Mouse (Mus musculus): ENCODE data around the gene Cisd2.

The Cisd2 gene

DNA sequence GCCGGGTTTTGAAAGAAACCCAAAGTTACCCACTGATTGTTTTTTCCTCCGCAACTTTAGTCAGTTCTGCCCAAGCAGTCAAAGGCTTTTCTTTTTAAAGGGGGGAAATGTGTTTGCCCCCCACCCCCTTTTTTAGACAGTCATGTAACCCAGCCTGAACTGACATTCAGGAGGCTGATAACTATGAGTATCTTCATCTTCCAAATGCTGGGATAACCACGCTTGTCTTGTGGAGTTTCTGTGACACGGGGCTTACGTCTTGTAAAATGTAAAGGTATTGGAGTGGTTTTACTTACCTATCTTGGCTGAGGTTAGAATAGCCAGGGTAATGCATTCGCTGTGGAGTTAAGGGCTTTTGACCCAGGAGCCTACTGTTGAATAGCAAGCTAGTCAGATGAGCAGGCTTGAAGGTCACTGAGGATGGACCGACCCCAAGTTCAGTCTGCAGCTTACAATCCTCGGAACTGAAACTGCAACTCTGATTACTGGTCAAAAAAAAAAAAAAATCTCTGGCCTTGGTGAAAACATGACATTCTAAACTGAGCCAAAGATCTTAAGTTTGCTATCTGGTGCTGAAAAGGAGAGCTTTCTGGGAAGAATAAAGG, at the start of gene Cisd2:
Gene Cisd2, minus strand, starts transcription at position 318 of the 605 bp plus-strand sequence.
- in situ Hi-C loops (cut with MboI, MseI), result no loop called here

GRCm38 (mm10) chr3:135470823-135471222, 47.1 kb upstream of the Cisd2 start:
- in situ Hi-C loops (cut with MboI, MseI), result no loop called here

- in situ Hi-C loops (cut with MboI, MseI), result no loop called here
Observed at GRCm38 (mm10) chr3:135469974-135470373, 46.2 kb upstream of the Cisd2 start.

- in situ Hi-C loops (cut with MboI, MseI), result no loop called here
Observed at GRCm38 (mm10) chr3:135469146-135469545, 45.4 kb upstream of the Cisd2 start.

DNA sequence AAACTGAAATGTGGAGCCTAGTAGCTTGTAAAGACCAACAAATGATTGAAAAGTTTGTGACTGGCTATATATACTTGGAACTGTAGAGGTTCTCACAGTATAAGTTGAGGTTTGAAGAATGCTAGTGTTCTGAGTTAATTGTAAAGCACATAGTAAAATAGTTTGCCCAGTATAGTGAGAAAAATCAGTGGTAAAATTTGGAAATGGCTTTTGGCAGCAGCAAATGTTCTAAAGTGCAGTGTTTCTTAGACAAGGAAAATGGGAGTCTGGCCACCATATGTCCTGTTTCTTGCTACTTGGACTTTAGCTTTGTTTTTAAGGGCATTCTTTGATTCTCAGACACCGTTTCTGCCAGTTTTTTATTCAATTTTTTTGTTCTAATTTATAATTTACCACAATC, 44.7 kb upstream of the Cisd2 start:
- in situ Hi-C loops (cut with MboI, MseI), result no loop called here

GRCm38 (mm10) chr3:135458981-135459380, 35.3 kb upstream of the Cisd2 start:
- in situ Hi-C loops (cut with MboI, MseI), result no loop called here

- in situ Hi-C loops (cut with MboI, MseI), result no loop called here
Observed at GRCm38 (mm10) chr3:135444930-135445329, 21.2 kb upstream of the Cisd2 start.

DNA sequence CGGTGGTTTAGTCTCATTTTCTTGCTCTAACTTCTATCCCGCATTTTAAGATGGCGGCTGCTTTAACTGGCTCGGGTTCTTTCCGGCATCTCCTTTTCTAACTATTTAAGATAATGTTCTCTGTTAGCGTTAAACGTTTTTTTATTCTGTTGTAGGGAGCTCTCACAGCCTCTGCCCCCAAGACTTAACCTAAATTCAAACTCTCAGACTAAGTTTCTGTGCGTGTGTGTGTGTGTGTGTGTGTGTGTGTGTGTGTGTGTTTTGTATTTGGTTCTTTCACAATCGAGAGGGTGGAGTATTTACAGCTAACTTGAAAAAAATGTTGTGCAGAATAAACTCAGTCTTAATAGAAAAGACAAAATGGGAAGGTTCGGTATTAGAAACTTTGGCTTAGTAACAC, 16.9 kb upstream of the Cisd2 start:
- in situ Hi-C loops (cut with MboI, MseI), result no loop called here

DNA sequence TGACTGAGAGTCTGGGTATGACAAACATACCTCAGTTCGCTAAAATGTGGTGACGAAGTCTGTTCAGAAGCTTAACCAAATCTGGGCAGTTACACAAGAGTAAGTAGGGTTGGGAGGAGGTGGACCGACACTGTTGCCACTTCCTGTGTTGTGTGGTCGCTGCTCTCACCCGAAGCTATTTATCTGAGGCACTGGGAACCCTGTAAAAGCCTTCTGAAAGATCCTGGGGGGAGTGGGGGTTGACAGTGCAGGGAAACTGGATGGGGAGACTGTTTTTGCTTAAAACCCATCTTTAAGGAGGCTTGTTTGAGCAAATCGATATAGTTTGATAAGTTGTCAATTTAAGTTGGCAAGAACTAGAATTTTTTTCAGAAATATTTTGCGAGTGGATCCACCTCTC, 16.5 kb upstream of the Cisd2 start:
- in situ Hi-C loops (cut with MboI, MseI), result no loop called here

GRCm38 (mm10) chr3:135439651-135440050, 15.9 kb upstream of the Cisd2 start:
- in situ Hi-C loops (cut with MboI, MseI), result no loop called here

DNA sequence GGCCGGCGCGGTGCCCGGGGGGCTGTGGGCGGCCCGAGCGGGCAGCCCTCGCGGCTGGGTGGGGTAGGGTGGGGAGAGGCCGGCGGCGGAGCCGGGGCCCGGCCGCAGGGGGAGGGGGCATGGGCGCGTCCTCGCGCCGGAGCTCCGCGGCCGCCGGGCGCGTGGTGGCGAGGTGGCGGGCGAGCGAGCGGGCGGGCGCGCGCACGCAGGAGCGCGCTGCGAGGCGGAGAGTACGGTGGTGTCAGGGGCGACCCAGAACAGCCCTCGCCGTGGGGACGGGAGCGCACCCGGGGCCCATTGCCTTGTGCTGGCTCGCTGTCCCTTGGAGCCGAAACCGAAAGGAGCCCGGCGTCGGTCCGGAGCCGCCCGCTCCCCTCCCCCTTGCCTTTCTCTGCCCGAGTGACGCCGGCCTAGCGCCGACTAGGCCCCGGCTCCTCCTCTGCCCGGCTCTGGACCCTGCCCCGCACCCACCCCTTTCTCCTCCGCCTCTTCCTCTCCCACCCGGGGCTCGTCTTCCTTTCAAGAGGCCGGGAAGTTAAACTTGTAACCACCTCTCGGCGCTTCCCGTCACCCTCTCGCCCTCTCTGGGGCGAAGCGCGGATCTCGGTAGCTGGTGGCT, 15.3 kb upstream of the Cisd2 start:
- in situ Hi-C loops (cut with MboI, MseI), result no loop called here

DNA sequence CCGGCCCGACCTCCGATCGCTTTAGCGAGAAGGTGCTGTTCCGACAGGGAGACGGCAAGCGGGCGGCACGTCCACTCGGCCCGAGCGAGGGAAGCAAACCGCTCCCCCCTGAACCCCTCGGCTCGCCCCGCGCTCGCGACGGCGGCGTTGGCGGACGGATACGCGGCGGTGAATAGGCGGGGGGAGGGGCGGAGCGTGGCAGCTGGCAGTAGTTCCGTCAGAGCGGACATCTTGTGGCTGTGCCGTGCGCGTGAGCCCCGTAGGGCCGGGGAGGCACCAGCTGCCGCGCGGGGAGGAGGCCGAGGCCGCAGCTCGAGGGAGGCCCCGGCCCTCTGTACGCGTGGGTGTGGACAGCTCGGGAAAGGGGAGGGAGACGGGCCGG, 14.8 kb upstream of the Cisd2 start:
- in situ Hi-C loops (cut with MboI, MseI), result no loop called here

- in situ Hi-C loops (cut with MboI, MseI), result no loop called here
Observed at GRCm38 (mm10) chr3:135437758-135438495, 14.2 kb upstream of the Cisd2 start, which contains the start of gene Ube2d3. Ube2d3 (plus strand) TSS chr3:135438149.

DNA sequence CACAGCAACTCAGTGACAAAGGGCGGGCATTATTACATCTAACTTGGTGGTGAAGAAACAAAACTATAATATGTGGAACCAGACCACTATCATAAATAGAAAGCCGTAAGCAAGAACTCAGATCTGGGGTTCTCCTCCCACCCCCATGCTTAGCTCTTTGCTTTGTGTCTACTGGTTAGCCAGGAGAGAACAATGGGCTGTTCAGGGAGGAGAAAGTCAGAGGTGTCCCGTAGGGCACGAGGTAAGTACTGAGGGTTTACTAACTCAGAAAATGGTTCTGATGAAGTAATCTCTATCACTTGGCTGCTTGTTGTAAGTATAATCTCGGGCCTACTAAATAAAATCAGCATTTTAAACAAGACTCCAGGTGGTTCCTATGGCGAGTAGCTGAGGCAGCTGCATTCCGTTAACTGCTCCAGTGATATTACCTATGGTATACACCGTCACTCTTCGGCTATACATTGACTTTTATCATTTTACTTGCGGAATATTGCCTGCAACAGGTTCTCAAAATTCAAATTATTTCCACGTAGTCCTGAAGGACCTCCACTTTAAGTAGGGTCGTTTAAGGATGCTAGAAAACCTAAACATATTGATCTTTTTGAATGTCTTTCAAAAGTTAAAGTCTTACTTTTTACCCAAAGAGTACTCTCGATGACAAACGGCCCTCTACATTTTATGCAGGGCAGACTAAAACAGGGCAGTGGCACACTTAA, 13.3 kb upstream of the Cisd2 start:
- in situ Hi-C loops (cut with MboI, MseI), result no loop called here

DNA sequence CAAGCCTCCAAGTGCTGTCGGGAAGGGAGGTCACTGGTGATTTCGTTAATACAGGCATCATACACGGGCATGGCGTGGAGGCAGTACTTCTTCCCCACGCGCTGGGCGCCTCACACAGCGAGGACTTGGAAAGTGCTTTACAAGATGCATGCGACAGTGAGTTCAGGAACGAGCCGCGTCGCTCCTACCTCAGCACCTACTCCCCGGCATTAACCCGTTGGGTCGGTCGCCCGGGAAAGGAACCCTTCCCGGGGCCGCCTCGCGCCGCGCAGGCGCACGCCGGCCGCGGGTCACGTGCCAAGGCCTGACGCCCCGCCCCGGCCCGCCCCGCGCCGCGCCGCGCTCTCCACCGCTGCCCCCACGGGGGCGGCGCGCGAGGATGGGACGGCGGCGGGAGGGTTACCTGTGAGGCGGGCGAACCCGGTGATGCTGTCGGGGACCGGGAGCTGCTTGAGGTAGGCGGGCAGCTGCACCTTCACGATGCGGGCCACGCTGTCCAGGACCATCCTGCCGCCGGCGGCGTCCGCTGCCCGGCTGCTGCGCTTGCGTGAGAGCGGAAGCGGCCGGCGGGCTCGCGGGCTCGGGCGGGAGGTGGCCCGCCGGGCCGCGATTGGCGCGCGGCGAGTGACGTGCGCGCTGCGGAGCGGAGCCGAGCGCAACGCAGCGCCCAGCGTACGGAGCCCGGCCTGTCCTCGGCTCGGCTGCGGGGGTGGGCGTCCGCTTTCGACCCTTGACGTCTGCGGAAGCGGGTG, 693 bp downstream of the Cisd2 start:
- in situ Hi-C loops (cut with MboI, MseI), result no loop called here

GRCm38 (mm10) chr3:135422232-135422855, 1.4 kb downstream of the Cisd2 start:
- in situ Hi-C loops (cut with MboI, MseI), result no loop called here

DNA sequence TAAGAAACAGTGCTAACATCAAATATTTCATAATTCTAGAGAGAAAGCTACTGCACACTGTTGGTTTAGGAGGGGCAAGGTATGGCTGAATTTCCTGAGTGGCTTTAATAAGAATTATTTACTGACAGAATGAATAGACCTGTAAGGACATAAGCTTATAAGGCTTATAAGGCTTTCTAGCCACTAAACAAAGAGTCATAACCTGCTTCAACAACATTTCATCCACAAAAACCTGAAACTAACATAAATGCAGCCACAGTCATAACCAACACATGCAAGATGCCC, 2.5 kb downstream of the Cisd2 start:
- in situ Hi-C loops (cut with MboI, MseI), result no loop called here

DNA sequence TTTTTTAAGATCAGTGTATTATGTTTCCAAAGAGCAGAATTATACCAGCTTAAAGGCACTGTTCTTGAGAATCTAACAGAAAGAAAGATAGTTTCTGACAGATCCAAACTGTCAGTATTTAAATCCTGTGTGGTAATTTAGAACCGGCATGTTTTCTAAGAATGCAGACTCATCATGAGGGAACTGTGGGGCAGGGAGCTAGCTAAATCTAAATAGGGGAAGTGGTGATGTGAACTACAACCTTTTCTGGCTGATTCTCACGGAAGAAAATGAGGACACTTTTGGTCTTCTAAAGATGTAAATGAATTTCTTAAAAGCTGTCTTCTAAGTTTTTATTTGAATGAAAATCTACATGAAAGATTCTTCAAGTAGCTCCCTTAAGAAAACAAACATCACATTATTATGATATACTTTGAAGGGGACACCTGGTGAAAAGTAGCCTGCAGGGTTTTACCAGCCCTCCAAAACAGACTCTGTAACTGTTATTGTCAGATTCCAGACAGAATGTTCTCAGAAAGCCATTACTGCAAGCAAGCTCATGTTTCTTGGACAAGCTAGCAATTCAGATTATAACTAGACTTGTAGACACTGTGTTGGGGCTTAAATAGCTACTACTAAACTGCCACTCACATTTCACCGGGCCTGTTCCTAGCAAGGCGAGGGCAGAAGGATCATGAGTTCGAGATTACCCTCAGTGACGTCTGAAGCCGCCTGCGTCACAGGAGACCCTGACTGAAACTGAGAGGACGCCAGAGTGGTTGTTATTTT, 3.0 kb downstream of the Cisd2 start:
- in situ Hi-C loops (cut with MboI, MseI), result no loop called here

DNA sequence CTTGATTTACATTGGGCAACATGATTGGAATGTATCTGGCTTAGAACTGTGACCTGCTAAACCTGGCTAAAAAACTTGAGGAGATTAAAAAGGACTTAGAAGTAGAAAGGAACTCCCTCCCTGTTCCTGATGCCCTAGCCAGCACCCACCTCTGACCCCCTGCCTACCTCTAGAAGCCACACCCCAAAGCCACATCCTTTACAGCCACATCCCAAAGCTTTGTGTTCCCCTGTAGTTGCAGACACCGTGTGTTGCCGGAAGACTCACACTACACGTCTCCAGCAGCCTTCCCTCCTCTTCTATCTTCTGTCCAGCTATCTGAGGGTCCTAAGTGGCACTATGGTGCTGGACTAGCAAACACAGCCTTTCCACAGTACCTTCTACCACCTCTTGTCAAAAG, 5.9 kb downstream of the Cisd2 start:
- in situ Hi-C loops (cut with MboI, MseI), result no loop called here

- in situ Hi-C loops (cut with MboI, MseI), result no loop called here
Observed at GRCm38 (mm10) chr3:135417245-135417644, 6.5 kb downstream of the Cisd2 start.

- in situ Hi-C loops (cut with MboI, MseI), result no loop called here
Observed at GRCm38 (mm10) chr3:135411824-135412223, 11.9 kb downstream of the Cisd2 start.
